Mouse (Mus musculus) cortical plate, adult 2 months (tissue): ENCODE results near the gene Mrps22.
A peak's percentile ranks its signal among the peaks of the same experiment; 100 is the strongest.

Experiments used
- CTCF ChIP-seq: fragments of 200-500 bp; IDR thresholded peaks from 2 replicates; pipeline ENCODE4 v1.5.1; 2011; ENCODE audit warnings: mild to moderate bottlenecking, control low read depth, low read length; ENCODE audit not compliant: insufficient read depth; ENCODE audit errors: extremely low read depth
- POLR2A ChIP-seq: fragments of 200-500 bp; IDR thresholded peaks from 2 replicates; pipeline ENCODE4 v1.6.1; 2011; ENCODE audit warnings: mild to moderate bottlenecking, low read length, control low read depth; ENCODE audit not compliant: insufficient read depth; ENCODE audit errors: extremely low read depth

GRCm38 (mm10) chr9:98563137-98564126 lies 38.0 kb downstream of the Mrps22 start, which contains the start of gene Copb2:
- TF ChIP-seq CTCF (no peak), POLR2A (peak; percentile 94)
